ENCODE assay signal across 32 mouse cellular contexts in genomic region chr5:143948361-143948760, GRCm38 (mm10). TPM values are rescaled to one million over a fixed set of nuclear protein-coding genes. Genes with fewer than 3 reads are reported as not detected.
"Had no signal": no experiment of that assay in that cellular context is flagged by ENCODE, and none has a peak within 500 bp of the region (broad histone marks: within the 10 kb centered on the region; RNA-seq: fewer than 3 reads in every experiment).

No protein-coding gene starts in this region.

- ATAC-seq: forebrain, embryonic 13.5 days; forebrain, embryonic 14.5 days; forebrain, embryonic 15.5 days; forebrain, embryonic 16.5 days; forebrain, postnatal 0 days had no signal

- H3K27ac ChIP-seq: embryonic facial prominence, embryonic 10.5 days; embryonic facial prominence, embryonic 12.5 days; embryonic facial prominence, embryonic 13.5 days; embryonic facial prominence, embryonic 15.5 days; forebrain, embryonic 10.5 days; forebrain, embryonic 12.5 days; forebrain, embryonic 13.5 days; forebrain, embryonic 15.5 days; gastrocnemius, adult 2 months had no signal

- H3K4me3 ChIP-seq: embryonic facial prominence, embryonic 10.5 days; embryonic facial prominence, embryonic 12.5 days; embryonic facial prominence, embryonic 13.5 days; embryonic facial prominence, embryonic 15.5 days; erythroblast, embryonic 14.5 days; forebrain, embryonic 10.5 days; forebrain, embryonic 12.5 days; forebrain, embryonic 13.5 days; forebrain, embryonic 15.5 days; gastrocnemius, adult 2 months had no signal

- DNase-seq: cerebellum, adult 9-10 months; cerebellum, adult 9-11 months; cerebellum, postnatal 10 days; cerebellum, postnatal 14 days; cerebellum, postnatal 25 days; cerebellum, postnatal 36 days; embryo, embryonic 11 days; forebrain, postnatal 0 days; gastrocnemius, adult 2 months; gastrocnemius, postnatal 10 days; gastrocnemius, postnatal 14 days; gastrocnemius, postnatal 25 days; gastrocnemius, postnatal 36 days; heart, adult 18-20 months had no signal

- H3K27me3 ChIP-seq: embryonic facial prominence, embryonic 12.5 days; embryonic facial prominence, embryonic 13.5 days; embryonic facial prominence, embryonic 15.5 days; forebrain, embryonic 12.5 days; forebrain, embryonic 13.5 days; forebrain, embryonic 15.5 days had no signal

- H3K4me2 ChIP-seq: embryonic facial prominence, embryonic 12.5 days; embryonic facial prominence, embryonic 13.5 days; embryonic facial prominence, embryonic 15.5 days; forebrain, embryonic 12.5 days; forebrain, embryonic 13.5 days; forebrain, embryonic 15.5 days; heart, embryonic 11.5 days had no signal

- H3K36me3 ChIP-seq: embryonic facial prominence, embryonic 10.5 days; embryonic facial prominence, embryonic 12.5 days; embryonic facial prominence, embryonic 13.5 days; embryonic facial prominence, embryonic 15.5 days; forebrain, embryonic 10.5 days; forebrain, embryonic 12.5 days; forebrain, embryonic 15.5 days had no signal

- H3K9ac ChIP-seq: embryonic facial prominence, embryonic 12.5 days; embryonic facial prominence, embryonic 13.5 days; embryonic facial prominence, embryonic 15.5 days; forebrain, embryonic 12.5 days; forebrain, embryonic 13.5 days; forebrain, embryonic 15.5 days; forebrain, postnatal 0 days had no signal

- H3K4me1 ChIP-seq: embryonic facial prominence, embryonic 10.5 days; embryonic facial prominence, embryonic 12.5 days; embryonic facial prominence, embryonic 13.5 days; embryonic facial prominence, embryonic 15.5 days; forebrain, embryonic 10.5 days; forebrain, embryonic 12.5 days; forebrain, embryonic 13.5 days; forebrain, embryonic 15.5 days had no signal

- H3K9me3 ChIP-seq: embryonic facial prominence, embryonic 10.5 days; embryonic facial prominence, embryonic 12.5 days; embryonic facial prominence, embryonic 13.5 days; embryonic facial prominence, embryonic 15.5 days; forebrain, embryonic 12.5 days; forebrain, embryonic 13.5 days; forebrain, embryonic 15.5 days had no signal

RNA-seq across cellular contexts. Expression of gene Rsph10b, which starts 15.5 kb away (rescaled TPM):
- total RNA-seq: common myeloid progenitor, adult 5-6 weeks; granulocyte monocyte progenitor cell, adult 5-6 weeks had no signal

RNA-seq across cellular contexts. Expression of gene Gm42421, which starts 20.4 kb away (rescaled TPM):
- total RNA-seq: common myeloid progenitor, adult 5-6 weeks; gastrocnemius, adult 18-20 months; gastrocnemius, adult 2 months; gastrocnemius, adult 8-10 months; gastrocnemius, postnatal 14 days; gastrocnemius, postnatal 25 days; gastrocnemius, postnatal 4 days; granulocyte monocyte progenitor cell, adult 5-6 weeks; heart, adult 18-20 months had no signal
- polyA plus RNA-seq: erythroblast, embryonic 14.5 days had no signal

RNA-seq across cellular contexts. Expression of gene Ankrd61, which starts 50.9 kb away (rescaled TPM):
- total RNA-seq: common myeloid progenitor, adult 5-6 weeks; forebrain, postnatal 0 days; gastrocnemius, adult 18-20 months; gastrocnemius, adult 2 months; gastrocnemius, postnatal 10 days; gastrocnemius, postnatal 14 days; gastrocnemius, postnatal 25 days; gastrocnemius, postnatal 36 days; granulocyte monocyte progenitor cell, adult 5-6 weeks; heart, adult 18-20 months; heart, adult 8-10 months had no signal
- polyA plus RNA-seq: erythroblast, embryonic 14.5 days had no signal
